Mouse (Mus musculus) midbrain, embryonic 10.5 days (tissue): Measurements from ENCODE around the gene Carhsp1. TPM values are rescaled to one million over a fixed set of nuclear protein-coding genes. Genes with fewer than 3 reads are reported as not detected.
A peak's percentile ranks its signal among the peaks of the same experiment; 100 is the strongest.

Experiments used
- DNase-seq: peaks from one replicate; pipeline ENCODE4 v3.0.0-alpha.2; 2017; ENCODE audit warnings: low spot score
- H3K27ac ChIP-seq: fragments of 300-500 bp; sonication (generic); replicated peaks from 2 replicates; pipeline ENCODE4 v1.5.1; 2016; ENCODE audit warnings: mild to moderate bottlenecking
- H3K27me3 ChIP-seq: fragments of 300-500 bp; sonication (generic); 2 replicates; pipeline ENCODE4 v1.6.1; 2016; ENCODE audit warnings: low read depth, mild to moderate bottlenecking; ENCODE audit not compliant: poor library complexity, severe bottlenecking
- H3K36me3 ChIP-seq: fragments of 300-500 bp; sonication (generic); 2 replicates; pipeline ENCODE4 v1.6.1; 2016; ENCODE audit warnings: mild to moderate bottlenecking, moderate library complexity
- H3K4me1 ChIP-seq: fragments of 300-500 bp; sonication (generic); 2 replicates; pipeline ENCODE4 v1.6.1; 2016
- H3K4me3 ChIP-seq: fragments of 300-500 bp; sonication (generic); 2 replicates; pipeline ENCODE4 v1.5.1; 2016; ENCODE audit warnings: mild to moderate bottlenecking, moderate library complexity
- H3K9me3 ChIP-seq: fragments of 300-500 bp; sonication (generic); replicated peaks from 2 replicates; pipeline ENCODE4 v1.6.1; 2016; ENCODE audit warnings: mild to moderate bottlenecking
- WGBS: fragments of 180-500 bp; shearing (Covaris S2); methylation state at CpG from one replicate; pipeline ENCODE4 v1.1.7; 2016; 5-methylcytosine and 5-hydroxymethylcytosine counted together
- polyA plus RNA-seq: library from polyadenylated mRNA; unstranded; fragments of >200 nt; fragmentation: Nextera tagmentation; extraction: Ambion mirVana; gene quantifications from 2 replicates; pipeline ENCODE4 v1.2.1, GENCODE M21; 2016

Carhsp1 gene
- polyA plus RNA-seq, 1 experiment from 2014 or later = 197 TPM

GRCm38 (mm10) chr16:8686871-8687535 lies 15.0 kb upstream of the Carhsp1 start:
- H3K36me3 ChIP-seq = peaks cover 75% of the 10 kb centered on the region

GRCm38 (mm10) chr16:8686121-8686870 lies 14.3 kb upstream of the Carhsp1 start:
- 64% methylated on average over 7 of the region's 7 CpGs for WGBS
- no peaks in the 10 kb centered on the region for H3K4me1 ChIP-seq
- no peaks in the 10 kb centered on the region for H3K27me3 ChIP-seq
- no peak overlapping the region for H3K27ac ChIP-seq
- H3K4me3 ChIP-seq = no peak overlapping the region
- peaks cover 68% of the 10 kb centered on the region for H3K36me3 ChIP-seq
- DNase-seq = peak; percentile 65
- H3K9me3 ChIP-seq = no peaks in the 10 kb centered on the region

More at GRCm38 (mm10) chr16:8686871-8687535, 15.0 kb upstream of the Carhsp1 start:
- WGBS = 87% methylated on average over 11 of the region's 11 CpGs
- no peaks in the 10 kb centered on the region for H3K27me3 ChIP-seq
- no peak overlapping the region for H3K4me3 ChIP-seq
- no peak for DNase-seq
- H3K4me1 ChIP-seq = no peaks in the 10 kb centered on the region
- H3K9me3 ChIP-seq = no peaks in the 10 kb centered on the region
- peak overlapping the region; percentile 18; the same call in 1 of the 2 replicates for H3K27ac ChIP-seq

GRCm38 (mm10) chr16:8685087-8685486 lies 13.1 kb upstream of the Carhsp1 start:
- no peak for DNase-seq
- H3K4me3 ChIP-seq = no peak overlapping the region
- 94% methylated on average over 4 of the region's 4 CpGs for WGBS

DNA sequence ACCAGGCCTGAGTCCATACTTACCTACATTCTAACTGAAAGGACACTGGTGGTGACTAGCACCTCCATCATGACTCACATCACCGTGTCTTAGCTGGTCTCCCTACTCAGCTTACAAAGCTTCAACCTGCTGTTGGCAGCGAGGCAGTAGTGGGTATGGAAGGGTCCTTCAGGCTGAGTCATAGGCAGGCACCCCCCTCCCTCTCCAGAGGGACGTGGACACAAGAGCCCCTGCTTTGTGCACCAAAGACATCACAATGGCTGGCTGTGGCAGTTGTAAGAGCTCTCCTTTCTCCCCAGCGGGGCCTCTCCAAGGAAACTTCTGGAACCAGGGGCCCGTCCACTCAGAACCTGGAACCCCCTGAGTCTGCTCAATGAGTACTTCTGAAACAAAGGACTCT lies 8.5 kb upstream of the Carhsp1 start, which contains the start of gene Gm5767:
Gene Gm5767 (plus strand): TSS at position 301 of the 400 bp plus-strand sequence.
- 82% methylated on average over 5 of the region's 5 CpGs for WGBS
- H3K27ac ChIP-seq = no peak within 1 kb of the TSS
- H3K27me3 ChIP-seq = no peaks in the 10 kb centered on the region
- peaks cover 16% of the 10 kb centered on the region; the same call in 1 of the 2 replicates for H3K36me3 ChIP-seq
- H3K9me3 ChIP-seq = no peaks in the 10 kb centered on the region
- DNase-seq = no peak
- H3K4me1 ChIP-seq = no peaks in the 10 kb centered on the region
- H3K4me3 ChIP-seq = no peak within 1 kb of the TSS

More at GRCm38 (mm10) chr16:8685087-8685486, 13.1 kb upstream of the Carhsp1 start:
- Histone ChIP-seq H3K9me3 (no peaks in the 10 kb centered on the region), H3K27ac (no peak overlapping the region), H3K4me1 (no peaks in the 10 kb centered on the region), H3K27me3 (no peaks in the 10 kb centered on the region), H3K36me3 (peaks cover 56% of the 10 kb centered on the region)

GRCm38 (mm10) chr16:8679780-8680179 lies 7.8 kb upstream of the Carhsp1 start:
- no peak overlapping the region for H3K4me3 ChIP-seq
- H3K9me3 ChIP-seq = no peaks in the 10 kb centered on the region
- H3K27me3 ChIP-seq = no peaks in the 10 kb centered on the region
- peaks cover 9% of the 10 kb centered on the region; the same call in 1 of the 2 replicates for H3K36me3 ChIP-seq
- H3K27ac ChIP-seq = no peak overlapping the region
- WGBS = 86% methylated on average over 3 of the region's 3 CpGs
- DNase-seq = no peak
- no peaks in the 10 kb centered on the region for H3K4me1 ChIP-seq

DNA sequence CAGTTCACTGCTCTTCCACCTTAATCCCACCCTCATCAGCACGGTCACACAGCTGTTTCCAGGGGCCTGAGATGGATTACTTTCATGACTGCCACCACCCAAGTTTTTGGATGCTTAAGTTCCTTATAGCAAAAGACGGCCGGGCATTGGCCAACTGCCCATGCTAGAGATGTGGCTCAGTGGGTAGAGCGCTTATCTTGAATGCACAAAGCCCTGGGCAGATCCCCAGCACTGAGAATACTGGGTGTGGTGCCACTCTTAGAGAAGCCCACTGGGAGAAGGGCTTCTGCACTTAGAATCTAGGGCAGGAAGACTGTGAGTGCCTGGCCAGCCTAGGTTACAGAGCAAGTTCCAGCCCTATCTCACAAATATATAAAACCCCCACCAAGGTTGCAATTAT lies 6.7 kb upstream of the Carhsp1 start:
- H3K4me3 ChIP-seq = no peak overlapping the region
- H3K36me3 ChIP-seq = 0 out of 2 replicates have a peak, but pooled peaks cover 2% of the 10 kb centered on the region
- 87% methylated on average over 4 of the region's 4 CpGs for WGBS

DNA sequence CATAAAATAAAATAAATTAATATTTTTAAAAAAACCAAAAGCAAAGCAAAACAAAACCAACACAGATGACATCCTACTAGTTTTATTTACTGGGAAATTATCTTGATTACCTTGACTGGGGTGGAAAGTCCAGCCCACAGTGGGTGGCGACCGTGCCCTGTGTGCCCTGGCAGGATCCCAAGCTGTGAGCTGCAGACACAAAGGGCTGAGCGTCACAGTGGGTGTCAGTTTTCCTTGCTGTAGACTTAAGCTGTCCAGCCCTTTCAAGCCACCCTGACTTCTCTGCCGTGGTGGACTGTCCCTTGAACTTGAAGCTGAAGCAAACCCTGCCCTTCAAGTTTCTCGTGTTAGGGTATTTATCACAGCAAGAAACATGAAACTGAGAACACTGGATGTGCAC lies 6.1 kb upstream of the Carhsp1 start:
- Histone ChIP-seq H3K9me3 (no peaks in the 10 kb centered on the region), H3K36me3 (no peaks in the 10 kb centered on the region), H3K27me3 (peaks cover 13% of the 10 kb centered on the region), H3K27ac (no peak overlapping the region), H3K4me1 (0 out of 2 replicates have a peak, but pooled peaks cover 4% of the 10 kb centered on the region), H3K4me3 (no peak overlapping the region)
- 71% methylated on average over 5 of the region's 5 CpGs for WGBS
- no peak for DNase-seq

More for the DNA sequence above, 6.7 kb upstream of the Carhsp1 start:
- H3K9me3 ChIP-seq = no peaks in the 10 kb centered on the region
- no peak overlapping the region for H3K27ac ChIP-seq
- no peak for DNase-seq
- H3K4me1 ChIP-seq = 0 out of 2 replicates have a peak, but pooled peaks cover 4% of the 10 kb centered on the region
- peaks cover 7% of the 10 kb centered on the region for H3K27me3 ChIP-seq

GRCm38 (mm10) chr16:8676800-8677199 lies 4.8 kb upstream of the Carhsp1 start:
- DNase-seq = peak; percentile 53
- peaks cover 19% of the 10 kb centered on the region for H3K27me3 ChIP-seq
- H3K4me1 ChIP-seq = peaks cover 12% of the 10 kb centered on the region; the same call in 1 of the 2 replicates
- no peaks in the 10 kb centered on the region for H3K9me3 ChIP-seq
- no peak overlapping the region for H3K27ac ChIP-seq
- whole genome bisulfite sequencing = 48% methylated on average over 4 of the region's 4 CpGs
- H3K4me3 ChIP-seq = no peak overlapping the region
- H3K36me3 ChIP-seq = no peaks in the 10 kb centered on the region

- Histone ChIP-seq H3K27ac (no peak overlapping the region), H3K4me3 (no peak overlapping the region), H3K27me3 (peaks cover 19% of the 10 kb centered on the region), H3K36me3 (no peaks in the 10 kb centered on the region), H3K4me1 (peaks cover 17% of the 10 kb centered on the region), H3K9me3 (no peaks in the 10 kb centered on the region)
- 83% methylated on average over 2 of the region's 2 CpGs for WGBS
- DNase-seq = no peak
These were observed 4.3 kb upstream of the Carhsp1 start for GRCm38 (mm10) chr16:8676228-8676627.

DNA sequence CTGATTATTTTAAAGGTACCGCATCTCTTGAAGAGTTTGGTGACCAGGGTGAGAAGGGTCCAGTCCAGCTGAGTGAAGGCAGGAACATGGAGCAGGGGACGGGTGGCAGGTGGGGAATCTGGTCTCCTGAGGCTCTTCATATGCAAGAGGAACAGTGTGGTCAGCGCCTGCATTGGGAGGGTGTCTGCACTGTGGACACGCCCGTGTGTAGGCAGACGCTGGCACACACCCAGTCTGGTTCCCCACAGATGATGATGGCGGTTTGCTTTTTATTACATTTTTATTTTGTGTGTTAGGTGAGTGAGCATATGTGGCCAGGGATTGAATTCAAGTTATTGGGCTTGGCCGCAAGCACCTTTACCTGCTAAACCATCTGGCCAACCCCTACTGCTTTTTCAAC lies 3.6 kb upstream of the Carhsp1 start:
- Histone ChIP-seq H3K4me3 (no peak overlapping the region), H3K36me3 (no peaks in the 10 kb centered on the region), H3K27ac (no peak overlapping the region), H3K9me3 (no peaks in the 10 kb centered on the region), H3K4me1 (peaks cover 24% of the 10 kb centered on the region), H3K27me3 (peaks cover 19% of the 10 kb centered on the region)
- DNase-seq = no peak
- WGBS = 83% methylated on average over 8 of the region's 8 CpGs

DNA sequence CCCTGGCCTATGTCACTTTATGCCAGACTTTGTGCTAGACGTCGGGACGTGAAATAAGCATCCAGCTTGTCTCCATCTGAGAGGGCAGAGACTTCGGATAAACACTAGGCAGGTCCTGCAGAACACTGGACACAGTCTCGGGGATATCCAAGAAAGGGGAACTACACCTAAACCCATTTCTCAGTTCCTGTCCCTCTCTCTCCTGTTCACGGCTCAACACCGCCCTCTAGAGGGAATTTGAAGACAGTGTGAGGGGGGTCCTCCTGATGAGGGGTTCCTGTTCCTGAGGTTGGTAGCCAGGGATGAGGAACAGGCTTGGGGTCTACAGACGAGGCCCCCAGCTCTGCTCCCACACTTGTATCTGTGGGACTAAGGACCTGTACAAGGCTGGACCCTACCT lies 2.2 kb upstream of the Carhsp1 start:
- Histone ChIP-seq H3K27ac (no peak overlapping the region), H3K36me3 (peaks cover 3% of the 10 kb centered on the region; the same call in 1 of the 2 replicates), H3K4me1 (peaks cover 37% of the 10 kb centered on the region), H3K27me3 (peaks cover 19% of the 10 kb centered on the region), H3K9me3 (no peaks in the 10 kb centered on the region), H3K4me3 (no peak overlapping the region)
- WGBS = 7% methylated on average over 8 of the region's 8 CpGs
- DNase-seq = peak; percentile 70

DNA sequence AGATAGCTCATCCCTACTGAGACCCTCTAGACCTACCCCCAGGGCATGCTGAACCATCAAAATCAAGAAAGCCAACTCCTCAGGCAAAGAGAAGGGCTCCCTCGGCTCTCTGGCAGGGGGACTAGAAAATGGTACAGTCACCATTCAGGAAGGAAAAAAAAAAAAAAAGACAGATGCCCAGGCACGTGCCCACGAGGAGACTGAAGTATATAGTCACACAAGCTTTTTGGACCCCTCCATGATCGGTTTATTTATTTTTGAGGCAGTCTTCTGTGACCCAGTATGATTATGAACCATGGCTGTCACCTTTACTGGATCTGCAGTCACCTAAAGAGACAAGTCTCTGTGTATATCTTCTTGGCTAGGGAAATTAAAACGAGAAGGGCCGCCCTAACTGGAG lies 1.4 kb upstream of the Carhsp1 start:
- WGBS = 76% methylated on average over 6 of the region's 6 CpGs
- H3K9me3 ChIP-seq = no peaks in the 10 kb centered on the region
- H3K4me3 ChIP-seq = no peak overlapping the region
- peaks cover 46% of the 10 kb centered on the region for H3K4me1 ChIP-seq
- no peak for DNase-seq
- no peak overlapping the region for H3K27ac ChIP-seq
- H3K36me3 ChIP-seq = peaks cover 11% of the 10 kb centered on the region
- H3K27me3 ChIP-seq = peaks cover 19% of the 10 kb centered on the region

DNA sequence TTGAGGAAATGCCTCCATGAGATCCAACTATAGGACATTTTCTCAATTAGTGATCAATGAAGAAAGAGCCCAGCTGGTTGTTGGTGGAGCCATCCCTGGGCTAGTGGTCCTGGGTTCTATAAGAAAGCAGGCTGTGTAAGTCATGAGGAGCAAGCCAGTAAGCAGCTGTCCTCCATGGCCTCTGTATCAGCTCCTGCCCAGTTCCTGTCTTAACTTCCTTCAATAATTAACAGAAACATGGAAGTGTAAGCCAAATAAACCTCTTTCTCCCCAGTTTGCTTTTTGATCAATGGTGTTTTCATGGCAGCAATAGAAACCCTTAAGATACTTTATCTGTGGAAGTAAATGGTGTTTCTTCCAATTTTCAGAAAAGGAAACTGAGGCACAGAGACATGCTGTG lies 856 bp upstream of the Carhsp1 start:
- H3K27ac ChIP-seq = no peak overlapping the region
- peaks cover 51% of the 10 kb centered on the region for H3K4me1 ChIP-seq
- no peaks in the 10 kb centered on the region for H3K9me3 ChIP-seq
- peaks cover 16% of the 10 kb centered on the region for H3K36me3 ChIP-seq
- peak overlapping the region; percentile 66; the same call in 1 of the 2 replicates for H3K4me3 ChIP-seq
- peaks cover 19% of the 10 kb centered on the region for H3K27me3 ChIP-seq
- DNase-seq = no peak
